Mouse (Mus musculus) forebrain, embryonic 11.5 days (tissue): ENCODE measurements around the gene Cpt1a. TPM values are rescaled to one million over a fixed set of nuclear protein-coding genes. Genes with fewer than 3 reads are reported as not detected.

Experiments
- ATAC-seq: fragments of 200-750 bp; cut with Nextera tagmentation; replicated peaks from 2 replicates; pipeline ENCODE4 v1.8.0; 2017; ENCODE audit warnings: moderate TSS enrichment; ENCODE audit not compliant: low FRiP score
- DNase-seq: peaks from one replicate; pipeline ENCODE4 v3.0.0-alpha.2; 2017; ENCODE audit warnings: low spot score
- H3K27ac ChIP-seq: fragments of 300-500 bp; sonication (generic); 2 replicates; pipeline ENCODE4 v1.5.1; 2014; ENCODE audit warnings: low read depth, low read length
- H3K27me3 ChIP-seq: fragments of 300-500 bp; sonication (generic); 2 replicates; pipeline ENCODE4 v1.6.1; 2014; ENCODE audit warnings: mild to moderate bottlenecking, low read length, mixed read lengths; ENCODE audit not compliant: control insufficient read depth, insufficient read depth
- H3K36me3 ChIP-seq: fragments of 300-500 bp; sonication (generic); 2 replicates; pipeline ENCODE4 v1.6.1; 2014; ENCODE audit warnings: mild to moderate bottlenecking, low read length, moderate library complexity, mixed read lengths; ENCODE audit not compliant: control insufficient read depth, insufficient read depth
- H3K4me1 ChIP-seq: fragments of 300-500 bp; sonication (generic); replicated peaks from 2 replicates; pipeline ENCODE4 v1.6.1; 2014; ENCODE audit warnings: low read length, mixed read lengths; ENCODE audit not compliant: control insufficient read depth, insufficient read depth
- H3K4me2 ChIP-seq: fragments of 300-500 bp; sonication (generic); 2 replicates; pipeline ENCODE4 v1.6.1; 2014; ENCODE audit warnings: low read depth, mild to moderate bottlenecking, low read length, moderate library complexity, mixed read lengths; ENCODE audit not compliant: severe bottlenecking
- H3K4me3 ChIP-seq: fragments of 300-500 bp; sonication (generic); 2 replicates; pipeline ENCODE4 v1.5.1; 2014; ENCODE audit warnings: low read depth, low read length
- H3K9ac ChIP-seq: fragments of 300-500 bp; sonication (generic); 2 replicates; pipeline ENCODE4 v1.6.1; 2014; ENCODE audit warnings: low read length
- H3K9me3 ChIP-seq: fragments of 300-500 bp; sonication (generic); 2 replicates; pipeline ENCODE4 v1.6.1; 2016; ENCODE audit warnings: low read length, mixed read lengths; ENCODE audit not compliant: control insufficient read depth
- WGBS: fragments of 180-500 bp; shearing (Covaris S2); extraction: QIAGEN DNeasy Blood & Tissue Kit; methylation state at CpG from one replicate; pipeline ENCODE4 v1.1.7; 2014; 5-methylcytosine and 5-hydroxymethylcytosine counted together
- polyA plus RNA-seq: library from polyadenylated mRNA; unstranded; fragments of >200 nt; fragmentation: Nextera tagmentation; extraction: Ambion mirVana; gene quantifications from 2 replicates; pipeline ENCODE4 v1.2.1, GENCODE M21; 2014

Cpt1a gene
- polyA plus RNA-seq, 1 experiment from 2014 or later = 10.0 TPM

DNA sequence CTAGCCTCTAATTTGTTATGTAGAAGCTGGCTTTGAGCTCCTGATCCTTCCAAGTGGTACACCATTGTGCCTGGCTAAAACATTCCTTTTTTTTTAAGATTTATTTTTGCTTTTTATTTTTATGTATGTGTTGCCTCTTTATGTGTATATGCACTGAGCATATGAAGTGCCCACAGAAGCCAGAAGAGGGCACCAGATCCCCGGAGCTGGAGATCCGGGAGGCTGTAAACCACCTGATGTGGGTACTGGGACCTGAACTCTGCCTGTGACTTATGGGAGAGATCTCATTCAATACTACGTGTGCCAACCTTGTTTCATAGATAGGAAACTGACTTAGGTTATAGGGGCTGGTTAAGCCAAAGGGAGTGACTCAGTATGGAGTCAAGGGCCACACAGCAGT lies 46.1 kb downstream of the Cpt1a start:
- no peak overlapping the region for H3K27ac ChIP-seq
- ATAC-seq = no peak
- no peaks in the 10 kb centered on the region; the same call in 1 of the 2 replicates for H3K36me3 ChIP-seq
- no peaks in the 10 kb centered on the region for H3K9me3 ChIP-seq
- no peak for DNase-seq
- H3K9ac ChIP-seq = no peak overlapping the region
- no peak overlapping the region for H3K4me2 ChIP-seq
- no peaks in the 10 kb centered on the region for H3K27me3 ChIP-seq
- H3K4me1 ChIP-seq = no peaks in the 10 kb centered on the region
- H3K4me3 ChIP-seq = no peak overlapping the region
- 93% methylated on average over 3 of the region's 3 CpGs for WGBS

- no peak overlapping the region for H3K4me2 ChIP-seq
- H3K4me1 ChIP-seq = no peaks in the 10 kb centered on the region
- no peak for ATAC-seq
- 75% methylated on average over 12 of the region's 12 CpGs for WGBS
- no peak overlapping the region for H3K27ac ChIP-seq
- no peak overlapping the region for H3K4me3 ChIP-seq
- no peaks in the 10 kb centered on the region for H3K9me3 ChIP-seq
- no peak overlapping the region for H3K9ac ChIP-seq
- no peaks in the 10 kb centered on the region; the same call in 1 of the 2 replicates for H3K36me3 ChIP-seq
- H3K27me3 ChIP-seq = no peaks in the 10 kb centered on the region
- DNase-seq = no peak
Measured at GRCm38 (mm10) chr19:3373380-3373779, 51.2 kb downstream of the Cpt1a start.

- ATAC-seq (no peak), DNase-seq (no peak)
- no peaks in the 10 kb centered on the region for H3K36me3 ChIP-seq
- H3K9me3 ChIP-seq = no peaks in the 10 kb centered on the region
- H3K27me3 ChIP-seq = no peaks in the 10 kb centered on the region
- no peaks in the 10 kb centered on the region for H3K4me1 ChIP-seq
- no peak overlapping the region for H3K4me2 ChIP-seq
- H3K4me3 ChIP-seq = no peak overlapping the region
- WGBS = 55% methylated on average over 2 of the region's 2 CpGs
- H3K27ac ChIP-seq = no peak overlapping the region
- no peak overlapping the region for H3K9ac ChIP-seq
Measured at GRCm38 (mm10) chr19:3374028-3374427, 51.9 kb downstream of the Cpt1a start.

- Histone ChIP-seq H3K9ac (no peak overlapping the region), H3K9me3 (no peaks in the 10 kb centered on the region), H3K36me3 (no peaks in the 10 kb centered on the region), H3K4me2 (no peak overlapping the region), H3K4me3 (no peak overlapping the region), H3K27ac (no peak overlapping the region), H3K4me1 (no peaks in the 10 kb centered on the region), H3K27me3 (no peaks in the 10 kb centered on the region)
- no peak for DNase-seq
- no peak for ATAC-seq
- WGBS = 68% methylated on average over 7 of the region's 7 CpGs
Measured at GRCm38 (mm10) chr19:3375945-3376495, 53.9 kb downstream of the Cpt1a start.

GRCm38 (mm10) chr19:3376966-3377715 lies 55.0 kb downstream of the Cpt1a start:
- no peaks in the 10 kb centered on the region for H3K4me1 ChIP-seq
- DNase-seq (no peak), ATAC-seq (no peak)
- no peak overlapping the region for H3K4me3 ChIP-seq
- 33% methylated on average over 4 of the region's 4 CpGs for WGBS
- H3K36me3 ChIP-seq = no peaks in the 10 kb centered on the region
- H3K4me2 ChIP-seq = no peak overlapping the region
- no peaks in the 10 kb centered on the region for H3K27me3 ChIP-seq
- no peaks in the 10 kb centered on the region for H3K9me3 ChIP-seq
- no peak overlapping the region for H3K27ac ChIP-seq
- no peak overlapping the region for H3K9ac ChIP-seq

DNA sequence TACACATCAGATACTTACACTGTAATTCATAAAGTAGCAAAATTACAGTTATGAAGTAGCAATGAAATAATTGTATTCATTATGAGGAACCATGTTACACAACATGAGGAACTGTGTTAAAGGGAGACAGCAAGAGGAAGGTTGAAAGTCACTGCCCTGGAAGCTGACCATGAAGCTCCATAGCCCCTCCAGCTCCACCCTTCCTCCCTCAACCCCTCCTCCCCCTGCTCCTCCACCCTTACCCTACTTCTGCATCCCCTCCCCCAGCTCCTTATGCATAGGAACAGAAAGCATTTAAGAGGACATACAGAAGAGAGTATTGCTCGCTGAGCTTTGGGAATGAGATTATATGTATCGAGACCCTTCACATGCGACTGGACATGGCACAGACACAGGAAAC lies 56.5 kb downstream of the Cpt1a start:
- no peak overlapping the region for H3K4me2 ChIP-seq
- no peaks in the 10 kb centered on the region for H3K36me3 ChIP-seq
- no peaks in the 10 kb centered on the region for H3K27me3 ChIP-seq
- H3K4me1 ChIP-seq = no peaks in the 10 kb centered on the region
- H3K9ac ChIP-seq = no peak overlapping the region
- 91% methylated on average over 3 of the region's 3 CpGs for WGBS
- no peaks in the 10 kb centered on the region for H3K9me3 ChIP-seq
- no peak for DNase-seq
- no peak overlapping the region for H3K4me3 ChIP-seq
- no peak for ATAC-seq
- H3K27ac ChIP-seq = no peak overlapping the region

DNA sequence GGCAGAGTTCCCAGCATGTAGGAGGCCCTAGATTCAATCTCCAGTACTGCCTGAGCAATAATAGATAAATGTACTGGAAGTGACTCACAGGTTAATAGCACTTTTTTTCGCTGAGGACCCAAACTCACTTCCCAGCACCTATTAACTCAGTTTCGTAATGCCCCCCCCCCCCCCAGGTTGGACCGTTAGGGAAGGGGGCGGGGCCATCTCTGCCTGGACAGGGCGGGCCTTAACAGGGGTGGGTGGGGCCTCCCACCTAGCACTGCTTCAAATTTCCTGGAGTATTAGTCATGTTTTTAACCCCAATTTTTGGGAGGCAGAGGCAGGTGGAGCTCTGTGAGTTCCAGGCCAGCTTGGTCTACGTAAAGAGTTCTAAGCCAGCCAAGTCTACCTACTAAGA lies 65.9 kb downstream of the Cpt1a start:
- WGBS = 69% methylated on average over 6 of the region's 6 CpGs
- ATAC-seq (no peak; the same call in 1 of the 2 replicates), DNase-seq (no peak)
- Histone ChIP-seq H3K27me3 (peaks cover 2% of the 10 kb centered on the region), H3K9me3 (no peaks in the 10 kb centered on the region; the same call in 1 of the 2 replicates), H3K36me3 (no peaks in the 10 kb centered on the region), H3K4me3 (no peak overlapping the region), H3K9ac (no peak overlapping the region), H3K4me1 (peaks cover 2% of the 10 kb centered on the region; the same call in 1 of the 2 replicates), H3K27ac (no peak overlapping the region), H3K4me2 (no peak overlapping the region)

DNA sequence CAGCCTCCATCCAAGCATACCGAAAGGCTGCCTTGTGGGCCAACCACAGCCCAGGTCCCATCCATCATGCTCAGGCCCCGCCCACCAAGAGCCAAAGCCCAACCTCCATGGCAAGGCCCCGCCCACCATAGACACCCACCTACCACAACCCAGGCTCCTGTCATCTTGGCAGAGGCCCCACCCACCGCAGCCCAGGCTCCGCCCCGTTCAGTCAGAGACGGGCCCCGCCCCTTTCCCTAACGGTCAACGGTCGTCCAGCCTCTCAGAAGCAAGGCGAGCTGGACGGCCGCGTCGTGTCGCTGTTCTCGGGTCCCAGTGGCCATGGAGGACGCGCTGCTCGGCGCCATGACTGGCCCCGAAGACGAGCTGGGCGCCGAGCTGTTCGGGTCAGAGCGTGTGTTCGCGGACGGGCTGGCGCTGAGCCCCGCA lies 66.5 kb downstream of the Cpt1a start, which contains the start of gene Tesmin:
TSS of gene Tesmin (plus strand) at position 229 of the 429 bp plus-strand sequence.
- Histone ChIP-seq H3K27ac (no peak within 1 kb of the TSS), H3K4me2 (peak within 1 kb of the TSS; percentile 78), H3K36me3 (no peaks in the 10 kb centered on the region), H3K9me3 (no peaks in the 10 kb centered on the region; the same call in 1 of the 2 replicates), H3K27me3 (peaks cover 2% of the 10 kb centered on the region), H3K4me1 (peaks cover 2% of the 10 kb centered on the region; the same call in 1 of the 2 replicates), H3K9ac (peak within 1 kb of the TSS; percentile 44), H3K4me3 (peak within 1 kb of the TSS; percentile 29)
- 2% methylated on average over 33 of the region's 33 CpGs for WGBS
- ATAC-seq (peak; percentile 90), DNase-seq (peak; percentile 90)
